Mouse (Mus musculus): ENCODE data around the gene 0610010F05Rik. TPM values are rescaled to one million over a fixed set of nuclear protein-coding genes. Genes with fewer than 3 reads are reported as not detected.

0610010F05Rik gene
- 147 and 161 TPM in 2 replicates for polyA plus RNA-seq (2014; fragmentation: Nextera tagmentation; extraction: Ambion mirVana)

DNA sequence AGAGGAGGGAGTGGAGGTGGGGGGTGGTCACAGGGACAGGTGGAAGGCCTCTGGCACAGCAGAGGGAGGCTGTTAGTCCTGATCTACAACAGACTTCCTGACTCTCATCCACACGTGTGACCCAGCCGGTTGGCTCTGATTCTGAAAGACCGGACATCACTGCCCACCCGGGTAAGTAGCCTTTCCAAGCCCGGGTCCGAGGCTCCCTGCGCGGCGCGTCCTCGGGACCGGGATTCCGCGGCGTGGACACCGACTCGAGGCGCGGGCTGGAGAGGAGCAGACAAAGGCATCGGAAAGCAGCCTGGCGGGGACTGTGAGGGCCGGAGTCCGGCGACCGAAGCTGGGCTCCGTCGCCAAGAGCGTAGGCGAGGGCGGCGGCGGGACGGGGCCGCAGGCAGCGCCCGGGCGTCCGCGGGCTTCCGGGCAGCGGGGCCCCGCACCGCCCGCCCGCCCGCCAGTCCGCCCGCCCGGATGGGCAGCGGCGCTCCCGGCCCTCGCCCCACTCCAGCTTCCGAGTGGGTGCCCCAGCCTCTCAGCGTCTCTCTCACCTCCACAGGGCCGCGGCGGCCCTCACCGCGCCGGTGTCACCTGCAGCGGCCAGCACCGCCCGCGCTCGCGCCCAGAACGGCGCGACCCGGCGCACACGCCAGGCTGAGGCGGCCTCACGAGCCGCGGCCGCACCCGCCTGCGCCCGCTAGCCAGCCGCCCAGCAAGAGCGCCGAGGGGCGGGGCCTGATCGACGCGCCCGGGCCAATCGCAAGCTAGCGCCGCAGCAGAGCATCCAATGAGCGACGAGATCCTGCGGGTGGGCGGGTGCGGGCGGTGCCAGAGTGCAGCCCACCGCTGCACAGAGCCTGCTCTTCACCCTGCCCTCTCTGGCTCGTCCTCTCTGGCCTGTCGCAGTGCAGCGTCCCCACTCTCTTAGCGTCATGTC lies at the start of gene 0610010F05Rik:
TSS of gene 0610010F05Rik (minus strand) at position 695 of the 934 bp plus-strand sequence.
- H3K4me3 ChIP-seq (replicated peaks; ENCODE audit: low read length), result peak within 1 kb of the TSS; percentile 71
- H3K4me1 ChIP-seq (replicated peaks; ENCODE audit: control insufficient read depth, insufficient read depth, low read length), result peaks cover 20% of the 10 kb centered on the region; the same call in 1 of the 2 replicates
- peak within 1 kb of the TSS; percentile 97 for H3K27ac ChIP-seq
- H3K27me3 ChIP-seq (ENCODE audit: control insufficient read depth, insufficient read depth, low read length), result no peaks in the 10 kb centered on the region
- H3K9me3 ChIP-seq (ENCODE audit: control insufficient read depth, low read length), result no peaks in the 10 kb centered on the region
- DNase-seq (ENCODE audit: low spot score) (peak; percentile 94), ATAC-seq (ENCODE audit: low FRiP score) (peak; percentile 100)
- peak within 1 kb of the TSS; percentile 73 for H3K4me2 ChIP-seq (replicated peaks)
- WGBS, result 1% methylated on average over 60 of the region's 103 CpGs
- H3K9ac ChIP-seq, result peak within 1 kb of the TSS; percentile 99
- H3K36me3 ChIP-seq (replicated peaks; ENCODE audit: control insufficient read depth, insufficient read depth), result peaks cover 13% of the 10 kb centered on the region; the same call in 1 of the 2 replicates

DNA sequence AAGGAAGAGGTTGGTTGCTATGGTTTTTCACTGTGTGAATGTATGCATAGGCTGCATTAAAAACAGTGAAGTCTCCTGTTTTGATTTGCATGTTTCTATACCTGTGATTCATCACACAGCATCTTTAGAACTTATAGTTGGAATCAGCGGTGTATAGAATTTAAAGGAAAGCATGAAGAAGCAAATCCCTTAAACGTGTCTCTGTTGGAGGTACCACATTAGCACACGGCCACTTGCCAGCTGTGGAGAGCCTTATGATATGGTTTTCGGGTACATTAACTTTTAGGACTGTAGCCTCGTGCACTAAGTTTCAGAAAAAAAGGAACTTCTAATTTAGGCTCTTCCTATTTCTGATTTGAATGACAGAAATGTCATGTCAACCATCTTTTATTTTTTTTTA lies 49.1 kb upstream of the 0610010F05Rik start:
- Histone ChIP-seq H3K9ac (no peak overlapping the region), H3K4me3 (replicated peaks; ENCODE audit: low read length) (no peak overlapping the region), H3K36me3 (replicated peaks; ENCODE audit: control insufficient read depth, insufficient read depth) (peaks cover 71% of the 10 kb centered on the region), H3K27ac (no peak overlapping the region), H3K27me3 (ENCODE audit: control insufficient read depth, insufficient read depth, low read length) (no peaks in the 10 kb centered on the region), H3K9me3 (ENCODE audit: control insufficient read depth, low read length) (no peaks in the 10 kb centered on the region), H3K4me2 (replicated peaks) (no peak overlapping the region), H3K4me1 (replicated peaks; ENCODE audit: control insufficient read depth, insufficient read depth, low read length) (no peaks in the 10 kb centered on the region)
- ATAC-seq (ENCODE audit: low FRiP score), result no peak
- 91% methylated on average over 5 of the region's 5 CpGs for WGBS
- DNase-seq (ENCODE audit: low spot score), result no peak

DNA sequence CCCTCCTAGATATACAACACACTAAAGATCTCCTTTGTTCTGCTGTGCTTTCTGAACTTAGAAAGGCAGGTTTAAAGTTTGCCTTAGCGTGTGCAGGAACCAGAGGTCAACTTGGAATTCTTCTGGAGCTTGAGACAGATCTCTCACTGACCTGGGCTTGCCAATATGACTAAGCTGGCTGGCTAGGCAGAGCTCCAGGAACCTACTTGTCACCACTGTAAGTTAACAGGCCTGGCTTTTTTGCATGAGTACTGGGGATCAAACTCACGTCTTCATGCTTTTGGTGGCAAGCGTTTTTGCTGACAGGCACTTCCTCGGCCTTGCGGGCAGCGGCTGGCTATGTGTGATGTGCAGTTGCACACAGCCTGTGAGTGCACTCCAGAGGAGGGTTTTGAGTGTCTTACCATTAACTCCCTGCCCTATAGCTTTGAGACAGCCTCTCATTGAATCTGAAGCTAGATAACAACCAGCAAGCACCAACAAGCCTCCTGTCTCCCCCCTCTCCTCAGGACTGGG lies 47.1 kb upstream of the 0610010F05Rik start:
- H3K9me3 ChIP-seq (ENCODE audit: control insufficient read depth, low read length), result no peaks in the 10 kb centered on the region
- no peak overlapping the region for H3K4me3 ChIP-seq (replicated peaks; ENCODE audit: low read length)
- H3K27ac ChIP-seq, result no peak overlapping the region
- 91% methylated on average over 6 of the region's 6 CpGs for whole genome bisulfite sequencing
- no peak overlapping the region for H3K4me2 ChIP-seq (replicated peaks)
- DNase-seq (ENCODE audit: low spot score) (no peak), ATAC-seq (ENCODE audit: low FRiP score) (no peak)
- H3K27me3 ChIP-seq (ENCODE audit: control insufficient read depth, insufficient read depth, low read length), result no peaks in the 10 kb centered on the region
- no peaks in the 10 kb centered on the region for H3K4me1 ChIP-seq (replicated peaks; ENCODE audit: control insufficient read depth, insufficient read depth, low read length)
- H3K9ac ChIP-seq, result no peak overlapping the region
- peaks cover 80% of the 10 kb centered on the region for H3K36me3 ChIP-seq (replicated peaks; ENCODE audit: control insufficient read depth, insufficient read depth)

DNA sequence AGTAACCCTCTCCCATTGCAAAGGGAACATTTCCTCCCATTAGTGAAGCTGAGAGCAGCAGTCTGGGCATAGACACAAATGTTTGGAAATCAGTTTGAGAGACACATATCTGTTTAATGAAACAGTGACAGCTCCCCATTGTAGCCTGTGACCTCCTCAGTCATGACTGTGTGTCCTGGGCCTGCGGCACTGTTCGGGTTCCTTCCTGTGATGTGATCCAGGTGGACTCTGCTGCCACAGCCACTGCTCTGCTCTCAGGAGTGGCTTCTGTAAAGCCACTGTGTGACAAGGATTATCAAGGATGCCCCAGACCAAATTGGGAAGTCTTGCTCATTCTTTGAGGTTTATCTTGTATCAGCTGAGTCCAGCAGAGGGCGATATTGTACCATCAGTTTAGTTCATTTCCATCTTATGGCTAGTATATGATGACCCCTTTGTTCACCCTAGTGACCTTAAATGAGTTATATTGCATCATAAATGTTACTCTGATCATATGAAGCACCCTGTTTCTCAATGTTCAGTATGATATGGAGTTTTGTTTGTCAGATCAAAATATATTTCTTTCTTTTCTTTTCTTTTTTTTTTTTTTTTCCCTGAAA lies 45.7 kb upstream of the 0610010F05Rik start:
- no peaks in the 10 kb centered on the region for H3K27me3 ChIP-seq (ENCODE audit: control insufficient read depth, insufficient read depth, low read length)
- ATAC-seq (ENCODE audit: low FRiP score) (peak; percentile 37; the same call in 1 of the 2 replicates), DNase-seq (ENCODE audit: low spot score) (peak; percentile 83)
- no peak overlapping the region for H3K27ac ChIP-seq
- H3K9me3 ChIP-seq (ENCODE audit: control insufficient read depth, low read length), result no peaks in the 10 kb centered on the region
- no peak overlapping the region for H3K9ac ChIP-seq
- H3K4me3 ChIP-seq (replicated peaks; ENCODE audit: low read length), result no peak overlapping the region
- H3K36me3 ChIP-seq (replicated peaks; ENCODE audit: control insufficient read depth, insufficient read depth), result peaks cover 87% of the 10 kb centered on the region
- H3K4me2 ChIP-seq (replicated peaks), result no peak overlapping the region
- no peaks in the 10 kb centered on the region for H3K4me1 ChIP-seq (replicated peaks; ENCODE audit: control insufficient read depth, insufficient read depth, low read length)
- WGBS, result 56% methylated on average over 3 of the region's 3 CpGs

DNA sequence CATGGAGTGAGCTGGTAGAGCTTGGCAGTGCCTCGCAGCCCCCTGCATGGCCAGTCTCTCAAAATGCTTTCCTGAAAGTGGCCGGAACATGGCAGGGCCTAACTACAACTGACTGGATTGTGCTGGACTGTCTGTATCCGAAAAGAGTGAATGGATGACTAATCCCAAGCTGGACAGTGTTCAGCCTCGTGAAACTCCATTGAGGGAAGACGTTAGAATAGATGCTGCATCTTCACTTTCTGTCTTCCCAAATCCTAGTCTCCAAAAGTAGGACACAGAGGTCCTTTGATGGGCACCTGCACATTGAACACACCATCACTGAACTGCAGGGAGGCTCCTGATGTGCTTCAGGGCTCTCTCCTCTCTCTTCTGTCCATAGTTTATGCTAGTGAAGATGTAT lies 42.7 kb upstream of the 0610010F05Rik start:
- ATAC-seq (ENCODE audit: low FRiP score), result no peak
- Histone ChIP-seq H3K9me3 (ENCODE audit: control insufficient read depth, low read length) (no peaks in the 10 kb centered on the region), H3K9ac (no peak overlapping the region), H3K4me3 (replicated peaks; ENCODE audit: low read length) (no peak overlapping the region), H3K27ac (no peak overlapping the region), H3K4me2 (replicated peaks) (no peak overlapping the region), H3K36me3 (replicated peaks; ENCODE audit: control insufficient read depth, insufficient read depth) (peaks cover 81% of the 10 kb centered on the region), H3K27me3 (ENCODE audit: control insufficient read depth, insufficient read depth, low read length) (no peaks in the 10 kb centered on the region), H3K4me1 (replicated peaks; ENCODE audit: control insufficient read depth, insufficient read depth, low read length) (no peaks in the 10 kb centered on the region)
- no peak for DNase-seq (ENCODE audit: low spot score)
- 92% methylated on average over 5 of the region's 5 CpGs for WGBS

DNA sequence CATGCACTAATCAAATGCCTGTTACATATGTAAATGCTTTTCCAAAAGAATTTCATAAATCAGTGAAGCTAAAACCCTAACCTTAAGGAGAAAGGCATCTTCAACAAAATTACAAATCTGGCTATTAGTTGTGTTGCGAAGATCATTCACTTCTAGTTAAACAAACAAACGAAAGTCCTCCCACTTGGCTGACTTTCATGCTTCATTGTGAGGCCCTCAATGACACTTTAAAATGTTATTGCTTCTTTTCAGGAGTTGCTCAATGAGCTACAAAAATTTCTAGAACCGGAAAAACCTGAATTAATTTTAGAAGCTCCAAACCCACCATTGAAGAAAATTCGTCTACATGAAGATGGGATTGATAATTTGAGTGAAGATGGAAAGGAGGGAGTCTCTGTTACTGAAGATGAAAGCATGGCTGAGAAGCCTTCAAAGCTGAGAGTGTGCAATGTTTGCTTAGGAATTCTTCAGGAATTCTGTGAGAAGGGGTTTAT lies 38.9 kb upstream of the 0610010F05Rik start:
- no peaks in the 10 kb centered on the region for H3K27me3 ChIP-seq (ENCODE audit: control insufficient read depth, insufficient read depth, low read length)
- ATAC-seq (ENCODE audit: low FRiP score) (no peak), DNase-seq (ENCODE audit: low spot score) (no peak)
- no peak overlapping the region for H3K4me2 ChIP-seq (replicated peaks)
- WGBS, result 94% methylated on average over 4 of the region's 4 CpGs
- no peaks in the 10 kb centered on the region for H3K9me3 ChIP-seq (ENCODE audit: control insufficient read depth, low read length)
- no peak overlapping the region for H3K4me3 ChIP-seq (replicated peaks; ENCODE audit: low read length)
- H3K36me3 ChIP-seq (replicated peaks; ENCODE audit: control insufficient read depth, insufficient read depth), result peaks cover 60% of the 10 kb centered on the region
- no peak overlapping the region for H3K9ac ChIP-seq
- peaks cover under 1% of the 10 kb centered on the region; the same call in 1 of the 2 replicates for H3K4me1 ChIP-seq (replicated peaks; ENCODE audit: control insufficient read depth, insufficient read depth, low read length)
- H3K27ac ChIP-seq, result no peak overlapping the region

DNA sequence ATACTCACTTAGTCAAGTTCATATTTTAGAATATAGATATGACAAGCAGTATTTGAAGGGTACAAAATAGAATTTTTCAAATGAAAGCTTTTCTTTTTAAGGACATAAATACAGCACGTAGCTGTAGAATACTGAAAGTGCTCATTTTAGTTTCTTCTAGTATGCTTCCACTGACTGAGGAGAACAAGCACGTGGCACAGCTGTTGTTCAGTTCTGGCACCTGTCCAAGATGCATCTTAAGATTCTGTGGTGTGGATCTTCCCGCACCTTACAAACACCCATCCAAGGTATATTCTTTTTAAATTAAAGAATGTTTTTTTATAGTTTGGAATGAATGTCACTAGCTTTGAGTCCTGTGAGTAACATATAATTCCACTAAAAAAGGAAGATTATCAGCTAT lies 33.7 kb upstream of the 0610010F05Rik start:
- Histone ChIP-seq H3K27me3 (ENCODE audit: control insufficient read depth, insufficient read depth, low read length) (no peaks in the 10 kb centered on the region), H3K9me3 (ENCODE audit: control insufficient read depth, low read length) (no peaks in the 10 kb centered on the region), H3K36me3 (replicated peaks; ENCODE audit: control insufficient read depth, insufficient read depth) (peaks cover 13% of the 10 kb centered on the region), H3K4me1 (replicated peaks; ENCODE audit: control insufficient read depth, insufficient read depth, low read length) (peaks cover 16% of the 10 kb centered on the region), H3K4me2 (replicated peaks) (peak overlapping the region; percentile 80), H3K27ac (no peak overlapping the region; the same call in 1 of the 2 replicates), H3K9ac (peak overlapping the region; percentile 84; the same call in 1 of the 2 replicates), H3K4me3 (replicated peaks; ENCODE audit: low read length) (peak overlapping the region; percentile 81)
- 37% methylated on average over 3 of the region's 3 CpGs for WGBS
- ATAC-seq (ENCODE audit: low FRiP score) (no peak), DNase-seq (ENCODE audit: low spot score) (no peak)

DNA sequence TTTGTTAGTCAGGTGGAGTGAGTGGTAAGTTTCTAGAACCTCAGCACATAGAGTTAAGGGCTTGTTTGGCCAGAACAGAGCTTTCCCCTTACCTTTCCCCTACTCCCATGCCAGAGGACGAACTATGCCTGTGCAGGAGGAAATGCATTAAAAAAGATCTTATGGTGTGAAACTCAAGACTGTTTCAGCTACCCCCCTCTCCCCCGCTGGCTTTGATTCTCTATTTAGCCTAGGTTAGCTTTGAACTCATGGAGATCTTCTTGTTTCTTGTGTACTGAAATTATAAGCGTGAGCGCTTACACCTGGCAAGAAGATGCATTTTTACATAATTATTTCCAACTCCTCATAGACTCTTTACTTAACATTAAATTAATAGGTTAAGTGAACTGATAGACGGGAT lies 33.1 kb upstream of the 0610010F05Rik start:
- no peak; the same call in 1 of the 2 replicates for ATAC-seq (ENCODE audit: low FRiP score)

More for the DNA sequence above, 33.1 kb upstream of the 0610010F05Rik start:
- Histone ChIP-seq H3K4me2 (replicated peaks) (peak overlapping the region; percentile 80), H3K4me1 (replicated peaks; ENCODE audit: control insufficient read depth, insufficient read depth, low read length) (peaks cover 16% of the 10 kb centered on the region), H3K9ac (peak overlapping the region; percentile 84), H3K36me3 (replicated peaks; ENCODE audit: control insufficient read depth, insufficient read depth) (peaks cover 10% of the 10 kb centered on the region), H3K27me3 (ENCODE audit: control insufficient read depth, insufficient read depth, low read length) (no peaks in the 10 kb centered on the region), H3K9me3 (ENCODE audit: control insufficient read depth, low read length) (no peaks in the 10 kb centered on the region), H3K27ac (peak overlapping the region; percentile 96), H3K4me3 (replicated peaks; ENCODE audit: low read length) (peak overlapping the region; percentile 81)
- 9% methylated on average over 5 of the region's 5 CpGs for WGBS
- DNase-seq (ENCODE audit: low spot score), result no peak

Measured in hindbrain, embryonic 14.5 days (tissue).